Mouse (Mus musculus) midbrain, embryonic 16.5 days (tissue): ENCODE data around the gene Paqr3. TPM values are rescaled to one million over a fixed set of nuclear protein-coding genes. Genes with fewer than 3 reads are reported as not detected.

ENCODE experiments used
- ATAC-seq: fragments of 200-750 bp; cut with Nextera tagmentation; 2 replicates; pipeline ENCODE4 v1.8.0; 2017; ENCODE audit warnings: moderate TSS enrichment
- H3K27ac ChIP-seq: fragments of 300-500 bp; sonication (generic); 2 replicates; pipeline ENCODE4 v1.5.1; 2014; ENCODE audit warnings: mild to moderate bottlenecking, low read length, mixed read lengths
- H3K27me3 ChIP-seq: fragments of 300-500 bp; sonication (generic); 2 replicates; pipeline ENCODE4 v1.6.1; 2014; ENCODE audit warnings: low read depth, low read length, mixed read lengths; ENCODE audit not compliant: control insufficient read depth, insufficient read depth
- H3K36me3 ChIP-seq: fragments of 300-500 bp; sonication (generic); 2 replicates; pipeline ENCODE4 v1.6.1; 2014; ENCODE audit warnings: mild to moderate bottlenecking, low read length, moderate library complexity, mixed read lengths; ENCODE audit not compliant: control insufficient read depth, insufficient read depth
- H3K4me1 ChIP-seq: fragments of 300-500 bp; sonication (generic); 2 replicates; pipeline ENCODE4 v1.6.1; 2014; ENCODE audit warnings: mild to moderate bottlenecking, low read length, mixed read lengths; ENCODE audit not compliant: control insufficient read depth, insufficient read depth
- H3K4me2 ChIP-seq: fragments of 300-500 bp; sonication (generic); 2 replicates; pipeline ENCODE4 v1.6.1; 2014; ENCODE audit warnings: mild to moderate bottlenecking, low read length, mixed read lengths
- H3K4me3 ChIP-seq: fragments of 300-500 bp; sonication (generic); 2 replicates; pipeline ENCODE4 v1.5.1; 2014; ENCODE audit warnings: low read depth, mild to moderate bottlenecking, low read length, moderate library complexity, mixed read lengths
- H3K9ac ChIP-seq: fragments of 300-500 bp; sonication (generic); 2 replicates; pipeline ENCODE4 v1.6.1; 2014; ENCODE audit warnings: low read depth, low read length, mixed read lengths
- H3K9me3 ChIP-seq: fragments of 300-500 bp; sonication (generic); replicated peaks from 2 replicates; pipeline ENCODE4 v1.6.1; 2014; ENCODE audit warnings: mild to moderate bottlenecking, low read length, mixed read lengths; ENCODE audit not compliant: control insufficient read depth, poor library complexity, severe bottlenecking
- WGBS: fragments of 180-500 bp; shearing (Covaris S2); extraction: QIAGEN DNeasy Blood & Tissue Kit; methylation state at CpG from one replicate; pipeline ENCODE4 v1.1.7; 2014; 5-methylcytosine and 5-hydroxymethylcytosine counted together
- polyA plus RNA-seq: library from polyadenylated mRNA; unstranded; fragments of >200 nt; fragmentation: Nextera tagmentation; extraction: Ambion mirVana; gene quantifications from 2 replicates; pipeline ENCODE4 v1.2.1, GENCODE M21; 2015

Paqr3 gene
- polyA plus RNA-seq, 1 experiment from 2014 or later, result 17.6 TPM

GRCm38 (mm10) chr5:97089426-97089825, 22.0 kb downstream of the Paqr3 start:
- H3K36me3 ChIP-seq, result peaks cover 21% of the 10 kb centered on the region

GRCm38 (mm10) chr5:97088231-97088630, 23.2 kb downstream of the Paqr3 start:
- no peak overlapping the region for H3K4me3 ChIP-seq
- no peaks in the 10 kb centered on the region for H3K4me1 ChIP-seq
- no peak overlapping the region for H3K9ac ChIP-seq
- 93% methylated on average over 6 of the region's 6 CpGs for WGBS
- ATAC-seq, result no peak
- no peak overlapping the region for H3K27ac ChIP-seq
- no peaks in the 10 kb centered on the region for H3K9me3 ChIP-seq
- H3K27me3 ChIP-seq, result no peaks in the 10 kb centered on the region
- peaks cover 21% of the 10 kb centered on the region for H3K36me3 ChIP-seq
- H3K4me2 ChIP-seq, result no peak overlapping the region

More at GRCm38 (mm10) chr5:97089426-97089825, 22.0 kb downstream of the Paqr3 start:
- Histone ChIP-seq H3K4me2 (no peak overlapping the region), H3K4me3 (no peak overlapping the region), H3K27me3 (no peaks in the 10 kb centered on the region), H3K4me1 (no peaks in the 10 kb centered on the region), H3K9ac (no peak overlapping the region), H3K9me3 (no peaks in the 10 kb centered on the region), H3K27ac (no peak overlapping the region)
- no peak for ATAC-seq
- WGBS, result 88% methylated on average over 3 of the region's 3 CpGs

- Histone ChIP-seq H3K9me3 (no peaks in the 10 kb centered on the region), H3K4me1 (no peaks in the 10 kb centered on the region), H3K36me3 (peaks cover 21% of the 10 kb centered on the region), H3K4me3 (no peak overlapping the region), H3K27ac (no peak overlapping the region), H3K9ac (no peak overlapping the region), H3K4me2 (no peak overlapping the region), H3K27me3 (no peaks in the 10 kb centered on the region)
- 96% methylated on average over 16 of the region's 16 CpGs for WGBS
- ATAC-seq, result no peak
Measured at GRCm38 (mm10) chr5:97087746-97088145, 23.6 kb downstream of the Paqr3 start.

- 90% methylated on average over 24 of the region's 24 CpGs for WGBS
- H3K27ac ChIP-seq, result no peak overlapping the region
- no peak for ATAC-seq
- H3K4me2 ChIP-seq, result no peak overlapping the region
- H3K9me3 ChIP-seq, result no peaks in the 10 kb centered on the region
- no peaks in the 10 kb centered on the region for H3K4me1 ChIP-seq
- no peak overlapping the region for H3K9ac ChIP-seq
- H3K4me3 ChIP-seq, result no peak overlapping the region
- H3K36me3 ChIP-seq, result peaks cover 23% of the 10 kb centered on the region
- no peaks in the 10 kb centered on the region for H3K27me3 ChIP-seq
Measured at GRCm38 (mm10) chr5:97087030-97087630, 24.3 kb downstream of the Paqr3 start.

GRCm38 (mm10) chr5:97085071-97085470, 26.3 kb downstream of the Paqr3 start:
- H3K27ac ChIP-seq, result no peak overlapping the region
- 95% methylated on average over 6 of the region's 6 CpGs for WGBS
- no peak for ATAC-seq
- H3K9ac ChIP-seq, result no peak overlapping the region
- no peak overlapping the region for H3K4me2 ChIP-seq
- H3K4me1 ChIP-seq, result no peaks in the 10 kb centered on the region
- H3K27me3 ChIP-seq, result no peaks in the 10 kb centered on the region
- H3K36me3 ChIP-seq, result peaks cover 23% of the 10 kb centered on the region
- no peak overlapping the region for H3K4me3 ChIP-seq
- no peaks in the 10 kb centered on the region for H3K9me3 ChIP-seq

GRCm38 (mm10) chr5:97084541-97084940, 26.9 kb downstream of the Paqr3 start:
- ATAC-seq, result no peak
- Histone ChIP-seq H3K9ac (no peak overlapping the region), H3K27me3 (no peaks in the 10 kb centered on the region), H3K4me3 (no peak overlapping the region), H3K9me3 (no peaks in the 10 kb centered on the region), H3K27ac (no peak overlapping the region), H3K36me3 (peaks cover 23% of the 10 kb centered on the region), H3K4me1 (no peaks in the 10 kb centered on the region), H3K4me2 (no peak overlapping the region)
- 95% methylated on average over 4 of the region's 4 CpGs for WGBS

- H3K4me2 ChIP-seq, result no peak overlapping the region
- peaks cover 23% of the 10 kb centered on the region for H3K36me3 ChIP-seq
- H3K27me3 ChIP-seq, result no peaks in the 10 kb centered on the region
- no peak for ATAC-seq
- H3K4me3 ChIP-seq, result no peak overlapping the region
- H3K9me3 ChIP-seq, result no peaks in the 10 kb centered on the region
- WGBS, result 93% methylated on average over 6 of the region's 6 CpGs
- H3K4me1 ChIP-seq, result no peaks in the 10 kb centered on the region
- H3K9ac ChIP-seq, result no peak overlapping the region
- H3K27ac ChIP-seq, result no peak overlapping the region
Measured at GRCm38 (mm10) chr5:97083701-97084100, 27.7 kb downstream of the Paqr3 start.

- Histone ChIP-seq H3K36me3 (peaks cover 12% of the 10 kb centered on the region; the same call in 1 of the 2 replicates), H3K9me3 (no peaks in the 10 kb centered on the region), H3K4me1 (0 out of 2 replicates have a peak, but pooled peaks cover 2% of the 10 kb centered on the region), H3K4me2 (no peak overlapping the region), H3K27me3 (no peaks in the 10 kb centered on the region), H3K9ac (no peak overlapping the region), H3K4me3 (no peak overlapping the region), H3K27ac (no peak overlapping the region)
- 62% methylated on average over 3 of the region's 3 CpGs for WGBS
- no peak for ATAC-seq
Measured at GRCm38 (mm10) chr5:97081481-97081880, 29.9 kb downstream of the Paqr3 start.

- H3K9ac ChIP-seq, result no peak overlapping the region
- no peak overlapping the region for H3K4me2 ChIP-seq
- H3K4me3 ChIP-seq, result no peak overlapping the region
- H3K27ac ChIP-seq, result no peak overlapping the region
- WGBS, result 81% methylated on average over 5 of the region's 5 CpGs
- H3K36me3 ChIP-seq, result peaks cover 2% of the 10 kb centered on the region; the same call in 1 of the 2 replicates
- no peak for ATAC-seq
- no peaks in the 10 kb centered on the region for H3K9me3 ChIP-seq
- no peaks in the 10 kb centered on the region for H3K27me3 ChIP-seq
- H3K4me1 ChIP-seq, result 0 out of 2 replicates have a peak, but pooled peaks cover 2% of the 10 kb centered on the region
Measured at GRCm38 (mm10) chr5:97078641-97079040, 32.8 kb downstream of the Paqr3 start.
